ENCODE assay signal across 8 mouse cellular contexts in genomic region chr8:57800327-57800726, GRCm38 (mm10).
A peak's percentile ranks its signal among the peaks of the same experiment; 100 is the strongest.
DNase-seq lines count a peak whose midpoint lies in the region; ATAC-seq lines count a peak whose summit lies in the region.

No protein-coding gene starts in this region.

- peak; percentile 82 for DNase-seq in Muller cell, postnatal 12 days (ENCODE audit: inconsistent ontology term)
- peak; percentile 78 to 88 for DNase-seq in cerebellum, adult 18-20 months
- peak; percentile 92 for DNase-seq in forelimb bud, embryonic 11.5 days (ENCODE audit: low read depth, low spot score)
- DNase-seq in hindbrain, embryonic 10.5 days (ENCODE audit: low spot score) = peak; percentile 47
- DNase-seq in layer of hippocampus, adult 8-10 months (ENCODE audit: low spot score in 2 of 2) = peak; percentile 58 to 74
- DNase-seq in ovary, postnatal 10 days (ENCODE audit: low spot score) = peak; percentile 25
- DNase-seq in thymus, postnatal 4 days = peak; percentile 75

- H3K27ac ChIP-seq in hindbrain, embryonic 10.5 days = no peak overlapping the region
- peak overlapping the region; percentile 77 for H3K27ac ChIP-seq in lung, embryonic 16.5 days (ENCODE audit: low read length)

- H3K9ac ChIP-seq in lung, embryonic 16.5 days (ENCODE audit: low read length) = peak overlapping the region; percentile 46; the same call in 1 of the 2 replicates

- peak; percentile 93 for ATAC-seq in lung, embryonic 16.5 days (ENCODE audit: low read depth)

- 0 out of 2 replicates have a peak, but pooled peaks cover 4% of the 10 kb centered on the region for H3K27me3 ChIP-seq in hindbrain, embryonic 10.5 days (ENCODE audit: insufficient read depth, poor library complexity, severe bottlenecking)
- H3K27me3 ChIP-seq in lung, embryonic 16.5 days (ENCODE audit: control insufficient read depth, insufficient read depth, low read depth, low read length) = no peaks in the 10 kb centered on the region

- peak overlapping the region; percentile 45 for H3K4me3 ChIP-seq in hindbrain, embryonic 10.5 days
- peak overlapping the region; percentile 46 for H3K4me3 ChIP-seq in lung, embryonic 16.5 days (ENCODE audit: low read length)

- H3K9me3 ChIP-seq in hindbrain, embryonic 10.5 days = no peaks in the 10 kb centered on the region
- no peaks in the 10 kb centered on the region for H3K9me3 ChIP-seq in lung, embryonic 16.5 days (ENCODE audit: control insufficient read depth, low read length)

- WGBS in hindbrain, embryonic 10.5 days = 22% methylated on average over 4 of the region's 4 CpGs
- 15% methylated on average over 4 of the region's 4 CpGs for WGBS in lung, embryonic 16.5 days

- peak overlapping the region; percentile 68 for H3K4me2 ChIP-seq in lung, embryonic 16.5 days (ENCODE audit: low read depth, low read length)

- H3K4me1 ChIP-seq in hindbrain, embryonic 10.5 days (replicated peaks) = peaks cover 10% of the 10 kb centered on the region
- peaks cover 3% of the 10 kb centered on the region; the same call in 1 of the 2 replicates for H3K4me1 ChIP-seq in lung, embryonic 16.5 days (replicated peaks; ENCODE audit: control insufficient read depth, insufficient read depth, low read length)

- H3K36me3 ChIP-seq in hindbrain, embryonic 10.5 days = no peaks in the 10 kb centered on the region
- no peaks in the 10 kb centered on the region for H3K36me3 ChIP-seq in lung, embryonic 16.5 days (ENCODE audit: control insufficient read depth, insufficient read depth, low read length)

Comparison
In these comparisons a context has a peak if more than half of its experiments do, and no peak if none do; other contexts are left out.
1. DNase-seq: peak in every context shown above with its lines; median percentile 92 in forelimb bud, embryonic 11.5 days; 83 in cerebellum, adult 18-20 months; 82 in Muller cell, postnatal 12 days; 75 in thymus, postnatal 4 days; 66 in layer of hippocampus, adult 8-10 months; 47 in hindbrain, embryonic 10.5 days; 25 in ovary, postnatal 10 days.